Mouse (Mus musculus): ENCODE data around the gene Rnf216. TPM values are rescaled to one million over a fixed set of nuclear protein-coding genes. Genes with fewer than 3 reads are reported as not detected.
A peak's percentile ranks its signal among the peaks of the same experiment; 100 is the strongest.

Gene Rnf216
- total RNA-seq, 1 experiment from 2014 or later = 46.8 TPM

DNA sequence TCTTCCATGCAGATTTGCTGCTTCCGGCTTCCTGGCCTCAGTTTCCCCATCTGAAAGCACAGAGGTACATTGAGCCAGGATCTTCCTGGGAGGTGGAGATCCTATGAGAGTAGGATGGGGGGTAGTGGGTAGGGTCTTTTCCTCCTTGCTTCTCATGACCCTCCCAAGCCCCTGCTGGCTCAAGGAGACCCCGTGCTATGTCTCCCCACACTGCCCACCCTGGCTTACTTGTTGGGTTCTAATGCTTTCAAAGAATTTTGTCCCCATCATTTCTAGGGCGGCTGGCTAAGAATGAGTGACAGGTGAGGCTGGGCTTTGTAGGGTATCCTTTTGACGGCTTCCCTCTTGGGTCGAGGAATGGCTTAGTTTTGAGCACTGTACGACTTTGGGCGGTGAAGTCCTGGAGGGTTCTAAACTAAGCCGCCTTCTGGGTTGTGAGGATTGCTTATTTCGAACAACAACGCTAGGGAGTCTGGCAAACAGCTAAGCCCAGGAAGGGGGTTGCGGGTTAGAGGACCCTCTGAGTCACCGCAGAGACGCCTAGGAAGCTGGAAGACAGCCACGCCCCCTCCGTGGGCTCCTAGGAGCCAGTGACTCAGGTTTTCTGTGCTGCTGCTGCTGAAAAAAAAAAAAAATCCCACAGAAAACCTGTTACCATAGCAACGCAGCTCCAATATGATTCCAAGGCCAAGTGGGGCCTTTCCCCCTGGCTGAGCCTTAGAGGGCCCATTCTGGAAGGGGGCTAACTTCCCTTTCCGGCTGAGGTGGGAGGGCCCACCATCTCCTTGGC, 148.9 kb downstream of the Rnf216 start:
- ATAC-seq (replicated peaks; ENCODE audit: low read depth, poor library complexity, severe bottlenecking) = peak; percentile 48; the same call in 1 of the 2 replicates

DNA sequence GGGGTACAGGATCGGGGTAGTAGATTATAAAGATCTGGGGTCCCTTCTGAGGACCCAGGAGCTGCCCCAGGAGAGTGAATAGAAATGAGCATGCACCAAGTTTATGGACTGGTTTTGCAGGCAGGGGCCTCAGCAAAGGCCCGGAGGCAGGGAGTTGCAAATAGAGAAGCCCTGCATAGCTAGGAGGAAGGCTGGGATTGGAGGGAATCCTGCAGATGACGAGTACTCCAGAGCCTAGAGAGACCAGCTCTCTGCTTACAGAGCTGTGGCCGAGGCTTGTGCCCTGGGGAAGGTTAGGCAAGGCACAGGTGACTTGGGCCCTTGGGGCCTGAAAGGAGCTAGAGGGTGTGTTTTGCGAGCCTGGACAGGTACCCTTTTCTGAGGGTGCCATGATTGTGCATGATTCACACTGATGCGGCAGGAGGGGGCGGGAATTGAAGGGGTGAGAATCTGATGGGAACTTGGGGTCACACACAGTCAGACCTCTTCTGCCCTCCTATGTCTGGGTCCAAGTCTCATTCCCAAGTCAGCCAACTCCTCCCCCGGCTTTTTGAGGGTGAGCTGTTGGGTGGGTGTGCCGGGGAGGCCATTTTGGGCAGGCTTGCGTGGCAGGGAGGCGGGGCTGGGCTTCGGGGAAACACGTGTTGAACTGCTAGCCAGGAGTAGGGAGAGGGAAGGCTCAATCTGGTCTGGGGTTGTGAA, 149.6 kb downstream of the Rnf216 start:
- ATAC-seq (replicated peaks; ENCODE audit: low read depth, poor library complexity, severe bottlenecking) = no peak

- no peak for ATAC-seq (replicated peaks; ENCODE audit: low read depth, poor library complexity, severe bottlenecking)
These were observed 150.3 kb downstream of the Rnf216 start for GRCm38 (mm10) chr5:142962444-142962961.

- ATAC-seq (replicated peaks; ENCODE audit: low read depth, poor library complexity, severe bottlenecking) = no peak
These were observed 150.8 kb downstream of the Rnf216 start for GRCm38 (mm10) chr5:142961881-142962443.

- no peak for ATAC-seq (replicated peaks; ENCODE audit: low read depth, poor library complexity, severe bottlenecking)
These were observed 151.4 kb downstream of the Rnf216 start for GRCm38 (mm10) chr5:142961398-142961880.

- ATAC-seq (replicated peaks; ENCODE audit: low read depth, poor library complexity, severe bottlenecking) = peak; percentile 20; the same call in 1 of the 2 replicates
These were observed 152.0 kb downstream of the Rnf216 start for GRCm38 (mm10) chr5:142960775-142961271.

GRCm38 (mm10) chr5:142959576-142960556, 152.9 kb downstream of the Rnf216 start, which contains the start of gene Fscn1:
Fscn1 (plus strand) TSS chr5:142960343.
- 0 out of 2 replicates have a peak, but pooled peaks have one; percentile 48 for ATAC-seq (replicated peaks; ENCODE audit: low read depth, poor library complexity, severe bottlenecking)

GRCm38 (mm10) chr5:142959156-142959555, 153.6 kb downstream of the Rnf216 start:
- no peak for ATAC-seq (replicated peaks; ENCODE audit: low read depth, poor library complexity, severe bottlenecking)

- no peak for ATAC-seq (replicated peaks; ENCODE audit: low read depth, poor library complexity, severe bottlenecking)
These were observed 154.3 kb downstream of the Rnf216 start for GRCm38 (mm10) chr5:142958464-142958863.

DNA sequence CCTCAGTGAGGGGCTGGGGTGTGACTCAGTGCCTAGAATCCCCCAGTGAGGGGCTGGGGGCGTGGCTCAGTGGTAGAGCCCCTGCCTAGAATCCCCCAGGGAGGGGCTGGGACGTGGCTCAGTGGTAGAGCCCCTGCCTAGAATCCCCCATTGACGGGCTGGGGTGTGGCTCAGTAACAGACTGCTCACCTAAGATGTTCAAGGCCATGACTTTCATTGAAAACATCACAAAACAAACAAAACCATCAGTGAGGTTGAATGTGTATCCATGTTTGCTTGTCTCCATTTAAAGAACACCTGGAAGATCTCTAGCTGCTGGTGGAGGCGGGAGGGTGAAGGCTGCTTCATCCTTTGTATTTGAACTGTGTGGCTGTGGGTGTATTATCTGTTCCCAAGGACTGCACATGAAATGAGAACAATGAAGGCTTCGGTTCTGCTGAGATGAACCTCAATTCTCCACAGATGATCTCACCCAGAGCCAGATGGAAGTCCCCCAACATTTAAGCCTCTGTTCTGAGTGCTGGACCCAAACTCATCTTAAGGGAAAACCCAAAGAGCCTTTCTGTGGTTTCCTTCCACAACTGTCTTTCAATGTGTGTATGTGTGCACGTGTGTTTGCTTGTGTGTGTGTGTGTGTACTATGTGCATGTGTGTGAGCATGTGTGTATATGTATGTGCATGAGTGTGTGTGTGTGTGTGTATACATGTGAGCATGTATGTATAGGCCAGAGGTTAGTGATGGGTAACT, 155.7 kb downstream of the Rnf216 start:
- ATAC-seq (replicated peaks; ENCODE audit: low read depth, poor library complexity, severe bottlenecking) = no peak

- ATAC-seq (replicated peaks; ENCODE audit: low read depth, poor library complexity, severe bottlenecking) = no peak
These were observed 159.2 kb downstream of the Rnf216 start for GRCm38 (mm10) chr5:142953641-142954040.

DNA sequence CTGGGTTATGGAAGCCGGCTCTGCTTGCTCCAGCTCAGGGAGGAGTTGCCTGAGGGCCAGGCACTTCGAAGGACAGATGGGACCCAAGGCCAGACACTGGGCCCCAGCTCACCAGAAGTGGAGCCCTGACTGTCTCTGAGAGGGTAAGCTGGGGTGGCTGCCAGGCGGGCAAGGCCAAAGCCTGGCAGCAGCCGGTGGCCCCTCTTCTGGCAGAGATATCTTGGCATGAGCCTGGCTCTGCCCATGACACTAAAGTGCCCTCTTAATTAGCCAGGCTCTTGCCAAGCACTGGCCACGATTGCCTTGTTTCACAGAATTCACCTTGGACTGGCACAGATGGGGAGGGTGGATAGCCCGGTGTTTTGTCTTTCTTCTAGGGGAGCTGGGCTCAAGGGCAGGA, 162.4 kb downstream of the Rnf216 start:
- ATAC-seq (replicated peaks; ENCODE audit: low read depth, poor library complexity, severe bottlenecking) = no peak

DNA sequence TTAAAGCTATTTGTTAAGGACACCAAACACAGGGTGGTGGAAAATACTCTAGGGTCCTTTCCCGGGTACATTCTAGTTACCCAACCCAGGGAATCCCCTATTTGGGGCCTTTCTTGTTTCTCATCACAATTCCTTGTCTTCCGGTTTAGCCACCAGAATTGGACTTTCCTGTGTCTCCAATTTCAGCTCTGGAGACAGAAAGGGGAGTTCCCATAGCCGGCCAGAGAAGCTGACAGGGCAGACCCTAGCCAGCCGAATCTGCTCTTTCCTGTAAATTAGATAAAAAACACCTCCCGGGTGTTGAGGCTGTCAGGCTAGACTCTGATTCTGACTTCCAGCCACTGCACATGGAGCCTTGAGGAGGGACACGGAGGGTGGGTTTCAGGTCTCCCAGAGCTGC, 163.2 kb downstream of the Rnf216 start:
- ATAC-seq (replicated peaks; ENCODE audit: low read depth, poor library complexity, severe bottlenecking) = no peak

DNA sequence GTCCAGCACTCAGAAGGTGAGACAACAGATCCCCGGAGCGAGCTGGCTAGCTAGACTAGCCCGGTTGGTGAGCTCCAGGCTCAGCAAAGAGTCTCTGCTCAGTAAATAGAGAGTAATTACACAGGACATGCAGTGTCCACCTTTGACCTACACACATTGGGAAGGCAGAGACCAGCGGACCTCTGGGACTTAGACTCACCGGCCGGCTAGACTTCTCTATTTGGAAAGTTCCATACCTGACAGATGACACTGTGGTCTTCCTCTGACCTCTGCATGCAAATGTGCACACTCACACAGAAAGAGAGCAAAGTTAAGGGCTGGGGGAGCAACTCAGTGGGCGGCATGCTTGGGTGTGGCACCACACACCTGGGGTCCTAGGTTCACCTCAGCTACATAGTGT, 165.3 kb downstream of the Rnf216 start:
- no peak for ATAC-seq (replicated peaks; ENCODE audit: low read depth, poor library complexity, severe bottlenecking)

GRCm38 (mm10) chr5:142944979-142945682, 167.7 kb downstream of the Rnf216 start:
- ATAC-seq (replicated peaks; ENCODE audit: low read depth, poor library complexity, severe bottlenecking) = no peak
